Mouse (Mus musculus) kidney, postnatal 10 days (tissue): Measurements from ENCODE around the gene Tmem150c.

Source experiments
- DNase-seq: peaks from one replicate; pipeline ENCODE4 v3.0.0; 2021; ENCODE audit warnings: mixed read lengths

Gene Tmem150c

GRCm38 (mm10) chr5:100159638-100159973 lies at the start of gene Tmem150c:
TSS of gene Tmem150c (minus strand) at chr5:100159808.
- no peak for DNase-seq

- no peak for DNase-seq
Measured at GRCm38 (mm10) chr5:100209093-100209492, 49.5 kb upstream of the Tmem150c start.

GRCm38 (mm10) chr5:100206675-100207074 lies 47.1 kb upstream of the Tmem150c start:
- DNase-seq = no peak

DNA sequence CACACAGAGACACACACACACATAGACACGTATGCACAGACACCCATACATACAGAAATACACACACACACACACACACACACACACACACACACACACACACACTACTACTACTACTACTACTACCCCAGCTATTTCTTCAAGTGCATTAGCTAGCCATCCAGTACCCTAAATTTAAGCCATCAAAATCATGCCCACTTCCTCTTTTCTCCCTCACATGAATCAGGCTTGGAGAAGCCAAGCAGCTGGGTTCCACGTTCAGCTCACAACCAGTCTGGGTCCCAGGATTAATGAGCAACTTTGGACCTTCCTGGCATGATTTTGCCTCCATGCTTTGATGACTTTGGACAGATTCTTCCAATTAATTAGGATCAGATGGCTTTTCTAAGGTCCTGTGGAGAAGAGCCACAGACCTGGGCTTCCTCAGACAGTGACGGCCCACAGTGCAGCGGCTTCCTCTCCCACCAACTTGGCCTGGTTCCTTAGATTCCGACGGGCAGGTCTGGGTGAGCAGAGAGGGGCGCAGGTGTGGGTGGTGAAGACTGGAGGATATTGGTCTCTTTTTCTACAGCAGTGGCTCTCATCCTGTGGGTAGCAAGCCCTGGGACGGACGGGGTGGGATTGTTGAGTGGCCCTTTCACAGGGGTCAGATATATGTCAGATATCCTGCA lies 46.0 kb upstream of the Tmem150c start:
- DNase-seq = no peak

DNA sequence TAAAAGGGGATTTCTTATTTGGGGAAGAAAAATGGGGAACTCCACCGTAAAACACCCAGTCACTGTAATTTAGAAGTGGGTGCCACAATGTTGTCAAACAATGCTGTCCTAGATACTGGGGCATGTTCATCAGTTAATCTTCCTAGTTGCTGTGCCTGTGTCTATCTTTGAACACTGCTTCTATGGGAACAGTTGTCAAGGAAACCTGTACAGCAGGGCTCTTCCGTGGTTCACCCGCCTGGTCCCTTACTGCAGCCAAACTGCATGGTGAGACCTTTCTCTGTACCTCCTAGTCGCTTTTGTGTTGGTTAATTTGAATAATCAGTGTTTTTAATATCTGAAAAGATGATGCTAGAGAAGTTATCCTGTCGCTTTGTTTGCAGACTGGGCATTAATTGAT lies 41.2 kb upstream of the Tmem150c start:
- no peak for DNase-seq

- DNase-seq = no peak
Measured at GRCm38 (mm10) chr5:100200296-100200695, 40.7 kb upstream of the Tmem150c start.

GRCm38 (mm10) chr5:100199092-100199853 lies 39.7 kb upstream of the Tmem150c start:
- DNase-seq = no peak

GRCm38 (mm10) chr5:100197476-100197875 lies 37.9 kb upstream of the Tmem150c start:
- DNase-seq = no peak

DNA sequence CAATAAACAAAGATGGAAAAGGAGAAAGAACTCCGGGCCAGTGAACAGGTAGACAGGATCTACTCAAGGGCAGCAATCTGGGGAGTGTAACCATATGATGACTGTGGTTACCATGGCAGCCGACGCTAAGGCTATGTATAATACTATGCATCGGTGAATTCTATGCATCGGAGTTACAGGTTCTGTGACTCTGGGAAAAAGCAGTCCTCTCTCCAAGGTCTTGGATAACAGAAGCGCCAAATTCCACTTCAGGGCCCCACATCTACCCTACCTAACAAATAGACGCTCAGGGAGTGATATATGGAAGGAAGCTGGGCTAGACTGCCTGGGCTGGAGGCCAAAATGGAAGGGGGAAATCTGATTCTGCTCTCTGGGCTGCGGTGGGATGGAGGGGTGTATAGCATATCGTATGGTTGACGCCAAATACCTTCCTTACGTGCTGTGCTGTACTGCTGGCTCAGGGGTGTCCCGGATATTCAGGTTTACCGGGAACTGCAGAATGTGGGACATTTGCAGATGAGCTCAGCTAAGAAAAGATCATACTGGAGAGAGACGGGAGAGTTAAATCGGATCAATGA lies 37.3 kb upstream of the Tmem150c start:
- DNase-seq = no peak

GRCm38 (mm10) chr5:100196397-100196796 lies 36.8 kb upstream of the Tmem150c start:
- no peak for DNase-seq

DNA sequence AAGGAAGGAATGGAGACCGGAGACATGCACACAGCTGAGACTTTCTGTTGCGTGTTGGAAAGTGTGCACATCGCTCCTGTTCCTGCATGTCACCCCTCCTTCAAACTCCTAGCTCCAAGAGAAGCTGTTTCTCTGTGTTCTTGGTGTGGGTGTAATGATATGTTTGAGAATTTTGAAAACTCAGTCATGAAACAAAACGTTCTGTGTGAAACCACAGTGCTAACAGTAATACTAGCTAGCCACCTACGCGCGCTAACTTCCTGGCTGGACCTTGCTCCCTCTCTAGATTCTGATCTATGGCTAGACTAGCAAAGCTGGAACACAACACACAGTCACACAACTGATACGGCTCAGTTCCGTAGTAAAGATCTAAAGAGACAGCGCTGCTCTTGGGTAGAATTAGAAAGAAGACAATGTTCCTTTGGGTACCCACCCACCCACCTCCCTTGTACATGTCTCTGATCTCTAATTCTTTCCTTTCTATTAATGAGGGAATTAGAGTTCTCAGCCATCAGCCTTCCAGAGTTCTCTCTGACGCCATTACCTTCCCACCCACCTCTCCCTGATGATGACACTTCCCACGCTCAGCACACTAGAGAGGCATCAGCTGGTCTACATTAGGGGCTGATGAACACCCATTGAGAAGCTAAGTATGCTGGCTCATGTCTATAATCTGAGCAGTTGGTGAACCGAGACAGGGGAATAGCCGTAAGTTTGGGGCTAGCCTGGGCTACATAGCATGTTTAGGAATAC lies 32.0 kb upstream of the Tmem150c start:
- no peak for DNase-seq

GRCm38 (mm10) chr5:100187035-100187901 lies 27.7 kb upstream of the Tmem150c start:
- no peak for DNase-seq

- no peak for DNase-seq
Measured at GRCm38 (mm10) chr5:100186618-100187017, 27.0 kb upstream of the Tmem150c start.

GRCm38 (mm10) chr5:100185895-100186294 lies 26.3 kb upstream of the Tmem150c start:
- no peak for DNase-seq

DNA sequence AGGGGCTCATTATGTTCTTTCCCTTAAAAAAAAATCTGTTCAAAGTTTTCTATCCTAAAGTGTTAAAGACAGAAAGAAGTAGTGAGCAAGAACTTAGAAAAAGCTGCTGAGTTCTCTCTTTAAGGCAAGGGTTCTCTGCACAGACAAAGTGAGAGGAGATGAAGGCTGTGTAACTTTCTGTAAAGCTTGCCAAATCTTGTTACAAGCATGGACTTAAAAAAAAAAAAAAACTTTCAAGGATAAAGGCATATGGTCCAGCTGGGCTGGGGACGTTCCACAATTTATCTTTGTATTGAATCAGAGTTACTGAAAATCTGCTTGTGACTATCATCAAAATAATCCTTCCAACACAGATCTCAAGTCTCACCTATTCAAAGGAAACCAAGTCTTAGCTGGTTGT lies 21.4 kb upstream of the Tmem150c start:
- DNase-seq = no peak

DNA sequence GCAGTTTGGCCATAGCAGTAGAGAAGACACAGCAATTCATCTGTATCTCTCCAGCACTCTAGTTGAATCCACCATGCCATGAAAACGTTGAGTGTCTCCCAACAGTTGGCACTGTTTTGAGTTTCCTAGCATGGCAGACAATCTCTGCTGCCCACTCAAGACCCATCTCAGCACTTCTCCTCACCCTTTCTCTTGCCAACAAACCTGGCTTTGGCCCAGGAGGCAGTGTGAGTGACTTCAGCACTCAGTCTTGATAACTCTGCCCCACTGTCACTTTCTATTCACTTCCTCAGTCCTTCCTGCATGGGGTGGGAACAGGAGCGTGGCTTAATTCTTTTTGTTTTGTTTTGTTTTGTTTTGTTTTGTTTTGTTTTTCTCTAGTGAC lies 19.2 kb upstream of the Tmem150c start:
- DNase-seq = no peak

- DNase-seq = no peak
Measured at GRCm38 (mm10) chr5:100178122-100178780, 18.6 kb upstream of the Tmem150c start.

- DNase-seq = no peak
Measured at GRCm38 (mm10) chr5:100177547-100177946, 17.9 kb upstream of the Tmem150c start.

GRCm38 (mm10) chr5:100176096-100176495 lies 16.5 kb upstream of the Tmem150c start:
- DNase-seq = no peak

DNA sequence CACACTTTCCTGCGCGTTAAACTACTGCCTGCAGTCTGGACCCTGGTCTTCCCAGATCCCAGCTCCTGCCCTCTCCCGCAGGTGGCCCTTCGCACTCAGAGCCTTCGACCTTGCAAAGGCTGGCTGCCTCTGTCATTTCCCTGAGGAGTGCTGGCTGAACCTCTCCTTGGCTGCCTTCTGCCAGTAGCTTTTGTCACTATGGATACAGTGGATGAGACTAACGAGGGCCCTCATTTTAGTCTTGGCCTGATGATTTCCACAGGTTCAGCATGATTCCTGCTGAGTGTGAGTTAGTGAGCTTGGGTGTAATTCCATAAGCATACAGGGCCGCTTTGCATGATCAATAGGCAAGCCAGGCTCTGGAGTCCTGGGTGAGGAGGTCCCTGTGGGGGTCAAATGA lies 16.0 kb upstream of the Tmem150c start:
- no peak for DNase-seq

GRCm38 (mm10) chr5:100172104-100172503 lies 12.5 kb upstream of the Tmem150c start:
- no peak for DNase-seq
